Mouse (Mus musculus) heart, embryonic 12.5 days (tissue): ENCODE data around the gene Pml. TPM values are rescaled to one million over a fixed set of nuclear protein-coding genes. Genes with fewer than 3 reads are reported as not detected.

ENCODE experiments used
- ATAC-seq: fragments of 200-750 bp; cut with Nextera tagmentation; 2 replicates; pipeline ENCODE4 v1.8.0; 2017; ENCODE audit warnings: moderate TSS enrichment, moderate library complexity; ENCODE audit not compliant: insufficient number of reproducible peaks, low FRiP score
- H3K27ac ChIP-seq: fragments of 300-500 bp; sonication (generic); 2 replicates; pipeline ENCODE4 v1.5.1; 2016; ENCODE audit warnings: mild to moderate bottlenecking, moderate library complexity; ENCODE audit not compliant: poor library complexity, severe bottlenecking
- H3K27me3 ChIP-seq: fragments of 300-500 bp; sonication (generic); replicated peaks from 2 replicates; pipeline ENCODE4 v1.6.1; 2016; ENCODE audit warnings: mild to moderate bottlenecking, moderate library complexity
- H3K36me3 ChIP-seq: fragments of 300-500 bp; sonication (generic); 2 replicates; pipeline ENCODE4 v1.6.1; 2016; ENCODE audit warnings: mild to moderate bottlenecking, moderate library complexity
- H3K4me1 ChIP-seq: fragments of 300-500 bp; sonication (generic); replicated peaks from 2 replicates; pipeline ENCODE4 v1.6.1; 2016; ENCODE audit warnings: mild to moderate bottlenecking
- H3K4me2 ChIP-seq: fragments of 300-500 bp; sonication (generic); 2 replicates; pipeline ENCODE4 v1.6.1; 2016; ENCODE audit warnings: mild to moderate bottlenecking, moderate library complexity
- H3K4me3 ChIP-seq: fragments of 300-500 bp; sonication (generic); 2 replicates; pipeline ENCODE4 v1.5.1; 2016; ENCODE audit warnings: mild to moderate bottlenecking
- H3K9ac ChIP-seq: fragments of 300-500 bp; sonication (generic); 2 replicates; pipeline ENCODE4 v1.6.1; 2016; ENCODE audit warnings: mild to moderate bottlenecking, moderate library complexity
- H3K9me3 ChIP-seq: fragments of 300-500 bp; sonication (generic); replicated peaks from 2 replicates; pipeline ENCODE4 v1.6.1; 2016; ENCODE audit warnings: mild to moderate bottlenecking, moderate library complexity
- WGBS: fragments of 180-500 bp; shearing (Covaris S2); methylation state at CpG from one replicate; pipeline ENCODE4 v1.1.7; 2016; 5-methylcytosine and 5-hydroxymethylcytosine counted together
- polyA plus RNA-seq: library from polyadenylated mRNA; unstranded; fragments of >200 nt; fragmentation: Nextera tagmentation; extraction: Ambion mirVana; gene quantifications from 2 replicates; pipeline ENCODE4 v1.2.1, GENCODE M21; 2016

Pml gene
- polyA plus RNA-seq, 1 experiment from 2014 or later, result 15.5 TPM

- Histone ChIP-seq H3K27ac (0 out of 2 replicates have a peak overlapping the region, but pooled peaks have one; percentile 12), H3K9me3 (no peaks in the 10 kb centered on the region), H3K4me2 (0 out of 2 replicates have a peak overlapping the region, but pooled peaks have one; percentile 20), H3K27me3 (no peaks in the 10 kb centered on the region), H3K9ac (0 out of 2 replicates have a peak overlapping the region, but pooled peaks have one; percentile 26), H3K36me3 (no peaks in the 10 kb centered on the region), H3K4me3 (no peak overlapping the region), H3K4me1 (peaks cover 52% of the 10 kb centered on the region)
- 59% methylated on average over 5 of the region's 5 CpGs for WGBS
- no peak for ATAC-seq
Observed at GRCm38 (mm10) chr9:58213377-58213776, 36.2 kb downstream of the Pml start.

GRCm38 (mm10) chr9:58210304-58210627 is 39.3 kb downstream of the Pml start:
- H3K4me2 ChIP-seq, result no peak overlapping the region
- WGBS, result 47% methylated on average over 2 of the region's 2 CpGs

GRCm38 (mm10) chr9:58209462-58210303 is 39.9 kb downstream of the Pml start:
- Histone ChIP-seq H3K9ac (no peak overlapping the region), H3K4me3 (no peak overlapping the region), H3K4me2 (no peak overlapping the region), H3K27me3 (peaks cover 13% of the 10 kb centered on the region), H3K4me1 (peaks cover 43% of the 10 kb centered on the region), H3K27ac (peak overlapping the region; percentile 26; the same call in 1 of the 2 replicates), H3K36me3 (no peaks in the 10 kb centered on the region), H3K9me3 (no peaks in the 10 kb centered on the region)
- WGBS, result 76% methylated on average over 8 of the region's 8 CpGs
- no peak for ATAC-seq

More at GRCm38 (mm10) chr9:58210304-58210627, 39.3 kb downstream of the Pml start:
- no peaks in the 10 kb centered on the region for H3K36me3 ChIP-seq
- H3K27me3 ChIP-seq, result peaks cover 8% of the 10 kb centered on the region; the same call in 1 of the 2 replicates
- peak overlapping the region; percentile 26; the same call in 1 of the 2 replicates for H3K27ac ChIP-seq
- no peak for ATAC-seq
- H3K9me3 ChIP-seq, result no peaks in the 10 kb centered on the region
- H3K4me1 ChIP-seq, result peaks cover 47% of the 10 kb centered on the region
- no peak overlapping the region for H3K9ac ChIP-seq
- H3K4me3 ChIP-seq, result no peak overlapping the region

- H3K4me3 ChIP-seq, result no peak overlapping the region
- no peak overlapping the region for H3K4me2 ChIP-seq
- H3K36me3 ChIP-seq, result no peaks in the 10 kb centered on the region
- H3K27me3 ChIP-seq, result peaks cover 42% of the 10 kb centered on the region
- WGBS, result 82% methylated on average over 7 of the region's 7 CpGs
- H3K27ac ChIP-seq, result no peak overlapping the region
- H3K4me1 ChIP-seq, result peaks cover 36% of the 10 kb centered on the region
- no peak for ATAC-seq
- H3K9ac ChIP-seq, result no peak overlapping the region
- no peaks in the 10 kb centered on the region for H3K9me3 ChIP-seq
Observed at GRCm38 (mm10) chr9:58206013-58206412, 43.6 kb downstream of the Pml start.

- H3K4me2 ChIP-seq, result peak overlapping the region; percentile 67
- ATAC-seq, result peak; percentile 81
- peaks cover 26% of the 10 kb centered on the region for H3K4me1 ChIP-seq
- peaks cover 57% of the 10 kb centered on the region for H3K27me3 ChIP-seq
- no peak overlapping the region for H3K9ac ChIP-seq
- no peaks in the 10 kb centered on the region for H3K36me3 ChIP-seq
- WGBS, result 2% methylated on average over 18 of the region's 18 CpGs
- no peaks in the 10 kb centered on the region for H3K9me3 ChIP-seq
- no peak overlapping the region for H3K27ac ChIP-seq
- peak overlapping the region; percentile 44 for H3K4me3 ChIP-seq
Observed at GRCm38 (mm10) chr9:58204448-58205000, 45.1 kb downstream of the Pml start.

- peaks cover 31% of the 10 kb centered on the region for H3K4me1 ChIP-seq
- ATAC-seq, result peak; percentile 81
- 2% methylated on average over 42 of the region's 42 CpGs for WGBS
- H3K36me3 ChIP-seq, result no peaks in the 10 kb centered on the region
- H3K9ac ChIP-seq, result no peak within 1 kb of the TSS
- H3K27me3 ChIP-seq, result peaks cover 64% of the 10 kb centered on the region
- no peak within 1 kb of the TSS for H3K27ac ChIP-seq
- peak within 1 kb of the TSS; percentile 67 for H3K4me2 ChIP-seq
- H3K9me3 ChIP-seq, result no peaks in the 10 kb centered on the region
- H3K4me3 ChIP-seq, result peak within 1 kb of the TSS; percentile 44
Observed at GRCm38 (mm10) chr9:58203516-58204447, 45.8 kb downstream of the Pml start, which contains the start of the genes Islr and Islr2. Islr (minus strand) TSS chr9:58204306. Islr2 (minus strand) TSS chr9:58204319.

- Histone ChIP-seq H3K27me3 (peaks cover 74% of the 10 kb centered on the region), H3K4me3 (no peak overlapping the region), H3K27ac (no peak overlapping the region), H3K4me2 (no peak overlapping the region), H3K9ac (no peak overlapping the region), H3K4me1 (peaks cover 40% of the 10 kb centered on the region), H3K36me3 (no peaks in the 10 kb centered on the region), H3K9me3 (no peaks in the 10 kb centered on the region)
- WGBS, result 5% methylated on average over 14 of the region's 14 CpGs
- ATAC-seq, result no peak
Observed at GRCm38 (mm10) chr9:58202676-58203453, 46.7 kb downstream of the Pml start.

- peak overlapping the region; percentile 25; the same call in 1 of the 2 replicates for H3K4me2 ChIP-seq
- H3K27ac ChIP-seq, result no peak overlapping the region
- H3K27me3 ChIP-seq, result peaks cover 82% of the 10 kb centered on the region
- ATAC-seq, result no peak
- 1% methylated on average over 37 of the region's 37 CpGs for WGBS
- no peak overlapping the region for H3K9ac ChIP-seq
- no peaks in the 10 kb centered on the region for H3K9me3 ChIP-seq
- no peaks in the 10 kb centered on the region for H3K36me3 ChIP-seq
- H3K4me3 ChIP-seq, result peak overlapping the region; percentile 14; the same call in 1 of the 2 replicates
- H3K4me1 ChIP-seq, result peaks cover 47% of the 10 kb centered on the region
Observed at GRCm38 (mm10) chr9:58201861-58202549, 47.6 kb downstream of the Pml start.

GRCm38 (mm10) chr9:58201091-58201842 is 48.3 kb downstream of the Pml start:
- H3K9me3 ChIP-seq, result no peaks in the 10 kb centered on the region
- ATAC-seq, result no peak
- no peak overlapping the region for H3K9ac ChIP-seq
- WGBS, result 2% methylated on average over 24 of the region's 24 CpGs
- H3K36me3 ChIP-seq, result no peaks in the 10 kb centered on the region
- H3K27me3 ChIP-seq, result peaks cover 90% of the 10 kb centered on the region
- peak overlapping the region; percentile 25; the same call in 1 of the 2 replicates for H3K4me2 ChIP-seq
- peaks cover 54% of the 10 kb centered on the region for H3K4me1 ChIP-seq
- H3K27ac ChIP-seq, result no peak overlapping the region
- H3K4me3 ChIP-seq, result peak overlapping the region; percentile 14; the same call in 1 of the 2 replicates
